Mouse (Mus musculus) thymus, postnatal 10 days (tissue): ENCODE data around the gene Slc46a1.
A peak's percentile ranks its signal among the peaks of the same experiment; 100 is the strongest.

Source experiments
- DNase-seq, 2 experiments: peaks; one replicate each; pipeline ENCODE4 v3.0.0; 2021; ENCODE audit warnings: low spot score in 2 of 2

Slc46a1 gene

DNA sequence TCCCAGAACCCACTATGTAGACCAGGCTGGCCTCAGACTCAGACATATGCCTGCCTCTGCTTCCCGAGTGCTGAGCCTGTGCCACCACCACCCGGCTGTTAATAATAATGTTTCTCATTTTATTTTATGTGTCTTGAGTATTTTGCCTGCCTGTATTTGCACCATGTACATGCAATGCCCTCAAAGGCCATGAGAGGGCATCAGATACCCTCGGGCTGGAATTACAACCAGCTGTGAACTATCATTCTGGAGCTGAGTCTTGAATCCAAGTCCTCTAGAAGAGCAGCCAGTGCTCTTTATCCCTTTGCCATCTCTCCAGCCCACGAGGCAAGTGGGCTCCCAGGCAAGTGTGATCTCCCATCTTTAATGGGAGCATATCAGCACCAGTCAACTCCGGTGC lies 10.2 kb upstream of the Slc46a1 start:
- DNase-seq, result peak in 1 of 2 experiments; percentile 29

DNA sequence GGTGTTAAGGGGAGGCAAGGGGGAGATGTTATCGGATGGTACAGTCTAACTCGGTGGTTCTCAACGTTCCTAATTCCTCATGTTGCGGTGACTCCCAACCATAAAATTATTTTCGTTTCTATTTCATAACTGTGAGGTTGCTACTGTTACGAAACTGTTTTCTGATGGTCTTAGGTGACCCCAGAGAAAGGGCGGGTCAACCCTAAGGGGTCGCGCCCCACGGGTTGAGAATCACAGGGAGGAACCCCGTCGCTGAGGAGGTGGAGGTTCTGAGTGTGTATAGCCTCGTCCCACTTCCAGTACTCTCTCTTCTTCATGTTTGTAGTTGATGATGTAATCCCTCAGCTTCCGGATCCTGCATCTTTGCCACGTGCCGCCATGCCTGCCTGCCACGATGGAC lies 6.8 kb upstream of the Slc46a1 start:
- no peak for DNase-seq

DNA sequence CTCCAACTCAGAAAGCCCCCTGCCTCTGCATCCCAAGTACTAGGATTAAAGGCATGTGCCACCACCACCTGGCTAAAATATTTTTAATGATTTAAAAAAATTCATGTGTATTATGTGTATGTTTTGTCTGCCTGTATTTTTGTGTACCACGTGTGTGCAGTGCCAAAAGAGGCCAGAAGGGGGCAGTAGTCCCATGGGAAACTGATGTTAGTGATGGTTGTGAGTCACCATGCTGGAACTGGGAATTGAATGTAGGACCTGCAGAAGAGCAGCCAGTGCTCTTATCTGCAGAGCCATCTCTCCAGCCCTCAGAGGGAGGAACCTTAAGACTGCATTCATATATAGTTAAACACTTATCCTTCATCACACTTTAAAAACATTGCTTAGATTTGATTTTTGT lies 3.6 kb upstream of the Slc46a1 start:
- DNase-seq, result no peak

DNA sequence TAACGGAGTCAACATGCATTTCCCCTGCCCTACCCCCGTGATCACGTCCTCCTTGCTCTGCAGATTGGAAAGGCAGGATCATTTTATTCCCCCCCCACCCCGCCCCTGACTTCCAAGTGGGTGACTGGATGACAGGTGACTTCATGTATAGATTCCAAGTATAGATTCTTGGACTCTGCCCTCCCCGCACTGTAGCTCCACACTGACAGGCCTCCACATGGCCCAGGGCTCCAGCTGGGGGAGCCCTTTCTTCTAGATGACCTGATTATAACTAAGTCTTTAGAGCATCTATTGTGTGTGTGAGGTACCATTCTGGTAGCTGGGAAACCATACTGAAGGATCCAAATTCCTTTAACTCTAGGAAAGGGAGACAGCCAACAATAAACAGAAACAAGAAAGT lies 2.8 kb upstream of the Slc46a1 start:
- DNase-seq, result no peak

DNA sequence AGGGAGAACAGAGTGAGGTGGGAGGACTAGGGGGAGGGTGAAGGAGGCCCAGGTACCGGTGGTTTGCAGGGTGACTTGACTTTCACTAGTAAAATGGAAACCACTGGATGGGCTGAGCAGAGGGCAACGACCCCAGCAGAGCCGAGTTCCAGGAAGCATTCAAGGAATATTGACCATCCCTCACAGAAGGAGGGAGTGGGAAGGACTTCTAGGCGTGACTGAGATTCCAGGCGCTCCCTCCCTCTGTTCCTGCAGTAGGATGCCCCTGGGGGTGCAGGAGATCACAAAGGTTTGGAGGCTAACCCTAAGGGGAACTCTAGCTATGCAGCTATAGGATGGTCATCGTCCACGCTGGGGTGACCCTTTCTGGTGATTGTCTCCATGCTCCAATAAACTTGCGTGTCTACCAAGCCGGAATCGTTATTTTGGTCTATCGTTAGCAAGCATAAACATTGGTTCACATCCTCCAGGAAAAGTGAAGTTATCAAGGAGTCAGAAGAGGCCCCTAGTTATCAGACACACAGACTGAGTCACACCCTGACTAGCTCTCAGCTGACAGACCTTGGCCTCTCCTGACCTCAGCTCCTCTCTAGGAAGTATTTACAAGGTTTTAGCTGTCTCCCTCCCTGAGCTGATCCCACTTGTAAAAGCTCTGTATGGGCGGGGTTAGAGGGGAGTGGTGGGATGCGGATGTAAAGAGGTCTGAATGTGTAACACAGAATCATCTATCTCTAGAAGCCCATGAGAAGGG lies 2.0 kb upstream of the Slc46a1 start:
- DNase-seq, result no peak

DNA sequence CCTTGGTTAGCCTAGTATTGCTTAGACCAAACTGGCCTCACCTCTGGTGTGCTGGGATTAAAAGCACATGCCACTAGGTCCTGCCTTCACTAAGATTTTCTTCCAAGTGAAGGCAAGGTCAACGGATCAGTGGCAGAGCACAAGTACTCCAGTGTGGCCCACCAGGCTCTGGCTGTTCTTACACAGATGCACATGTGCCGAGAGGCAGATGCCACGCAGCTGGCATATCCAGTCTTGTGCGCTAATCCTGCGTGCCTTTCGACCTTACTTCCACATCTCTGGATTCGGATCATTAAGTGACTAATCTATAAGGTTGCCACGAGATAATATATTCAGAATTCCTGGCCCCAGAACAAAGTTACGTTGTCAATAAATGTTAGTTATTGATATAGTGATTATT lies 381 bp upstream of the Slc46a1 start:
- DNase-seq, result no peak

DNA sequence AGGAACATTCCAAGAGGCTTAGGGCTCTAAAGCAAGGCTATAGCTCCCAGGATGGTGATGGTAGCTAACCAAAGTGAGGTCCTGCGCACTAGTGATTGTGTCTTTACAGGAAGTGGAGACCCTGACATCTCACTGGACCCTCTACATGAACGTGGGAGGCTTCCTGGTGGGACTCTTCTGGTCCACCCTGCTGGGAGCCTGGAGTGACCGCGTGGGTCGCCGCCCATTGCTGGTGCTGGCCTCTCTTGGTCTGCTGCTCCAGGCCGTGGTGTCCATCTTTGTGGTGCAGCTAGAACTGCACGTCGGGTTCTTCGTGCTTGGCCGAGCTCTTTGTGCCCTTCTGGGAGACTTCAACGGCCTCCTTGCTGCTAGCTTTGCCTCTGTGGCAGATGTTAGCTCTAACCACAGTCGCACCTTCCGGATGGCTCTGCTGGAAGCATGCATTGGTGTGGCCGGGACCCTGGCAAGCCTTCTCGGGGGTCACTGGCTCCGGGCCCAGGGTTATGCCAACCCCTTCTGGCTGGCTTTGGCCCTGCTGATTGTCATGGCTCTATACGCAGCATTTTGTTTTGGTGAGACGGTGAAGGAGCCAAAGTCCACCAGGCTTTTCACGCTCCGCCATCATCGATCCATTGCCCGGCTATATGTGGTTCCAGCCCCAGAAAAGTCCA lies 880 bp downstream of the Slc46a1 start:
- no peak for DNase-seq

DNA sequence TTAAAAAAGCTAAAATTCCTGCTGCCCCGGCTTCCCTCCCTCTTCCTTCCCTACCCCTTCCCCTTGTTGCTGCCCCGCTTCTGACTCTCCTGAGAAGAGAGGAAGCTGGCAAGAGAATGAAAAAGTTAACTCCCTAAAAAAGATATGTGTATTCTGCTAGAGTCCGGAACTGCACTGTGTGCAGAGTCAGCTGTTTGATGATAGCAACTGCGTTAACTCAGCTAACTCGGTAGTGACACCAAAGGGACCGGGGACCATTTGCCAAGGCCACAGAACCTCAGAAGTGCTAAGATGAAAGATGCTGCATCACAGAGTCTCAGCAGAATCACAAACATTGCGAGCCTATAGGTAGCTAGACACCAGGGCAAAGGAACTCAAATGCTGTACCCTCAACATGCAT lies 2.0 kb downstream of the Slc46a1 start:
- DNase-seq, result no peak

DNA sequence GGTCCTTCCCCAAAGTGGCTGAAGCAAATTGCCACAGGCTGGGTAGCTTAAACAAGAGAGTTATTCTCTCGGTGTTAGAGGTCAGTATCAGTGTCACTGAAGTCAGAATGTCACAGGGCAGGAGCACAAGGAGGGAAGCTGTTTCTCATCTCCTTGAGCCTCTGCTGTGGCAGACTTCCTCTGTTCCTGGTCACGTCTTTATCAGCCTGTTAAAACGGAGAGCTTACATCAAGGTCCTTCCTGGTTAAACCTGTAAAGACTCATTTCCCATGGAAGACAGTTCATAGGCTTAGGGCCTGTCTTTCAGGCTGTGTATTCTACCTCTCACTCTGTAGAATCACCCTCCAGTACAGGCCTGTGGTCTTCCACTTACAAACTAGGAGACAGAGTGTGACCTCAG lies 2.4 kb downstream of the Slc46a1 start:
- DNase-seq, result no peak

DNA sequence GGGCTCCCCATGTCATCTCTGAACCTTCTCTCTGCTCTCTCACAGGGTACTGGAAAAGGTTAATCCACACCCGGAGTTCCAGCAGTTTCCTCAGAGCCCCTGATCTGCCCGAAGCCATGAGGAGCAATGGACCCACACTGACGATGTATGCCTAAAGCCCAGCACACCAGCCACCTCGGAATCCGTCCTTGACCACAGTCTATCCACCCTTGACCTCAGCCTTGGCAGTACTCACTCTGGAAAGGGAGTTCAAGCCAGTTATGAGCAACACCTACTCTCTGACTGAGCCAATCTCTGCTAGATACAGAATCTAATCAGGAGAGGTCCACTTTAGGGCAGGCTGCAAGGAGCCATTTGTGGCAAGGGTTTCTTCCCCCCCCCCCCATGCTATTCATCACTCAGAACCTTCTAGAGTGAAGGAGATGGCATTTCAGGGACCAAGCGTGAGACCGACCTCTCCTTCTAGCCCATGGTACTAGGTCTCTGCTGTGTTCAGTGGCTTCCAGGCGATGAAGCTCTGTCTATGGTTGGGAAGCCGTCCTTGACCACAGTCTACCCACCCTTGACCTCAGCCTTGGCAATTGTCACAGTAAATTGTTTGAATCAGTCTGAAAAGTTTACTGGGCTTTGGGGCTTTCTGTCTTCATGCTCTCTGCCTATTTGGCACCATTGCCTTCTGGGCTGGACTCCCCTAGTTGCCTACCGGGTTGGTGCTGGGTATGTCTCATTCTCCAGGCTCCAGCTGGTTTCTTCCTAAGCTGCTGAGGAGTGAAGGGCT lies 6.0 kb downstream of the Slc46a1 start:
- DNase-seq, result no peak

DNA sequence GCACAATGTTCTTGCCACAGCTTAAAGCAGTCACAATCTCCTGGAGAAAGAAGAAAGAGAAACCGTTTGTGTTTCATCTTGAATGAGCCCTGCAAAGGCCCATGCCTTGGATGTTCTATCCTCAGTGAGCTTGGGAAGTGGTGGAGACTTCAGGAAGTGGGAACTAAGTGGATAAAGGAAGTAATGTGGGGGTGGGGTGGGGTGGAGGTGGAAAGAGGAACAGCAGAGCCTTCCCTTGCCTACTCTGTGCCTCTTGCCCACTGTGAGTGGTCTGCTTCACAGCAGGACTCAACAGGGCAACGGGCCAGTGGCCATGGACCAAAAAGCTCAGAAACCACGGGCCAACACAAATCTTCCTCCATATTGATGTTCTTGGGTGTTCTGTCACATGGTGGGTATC lies 9.8 kb downstream of the Slc46a1 start:
- no peak for DNase-seq

DNA sequence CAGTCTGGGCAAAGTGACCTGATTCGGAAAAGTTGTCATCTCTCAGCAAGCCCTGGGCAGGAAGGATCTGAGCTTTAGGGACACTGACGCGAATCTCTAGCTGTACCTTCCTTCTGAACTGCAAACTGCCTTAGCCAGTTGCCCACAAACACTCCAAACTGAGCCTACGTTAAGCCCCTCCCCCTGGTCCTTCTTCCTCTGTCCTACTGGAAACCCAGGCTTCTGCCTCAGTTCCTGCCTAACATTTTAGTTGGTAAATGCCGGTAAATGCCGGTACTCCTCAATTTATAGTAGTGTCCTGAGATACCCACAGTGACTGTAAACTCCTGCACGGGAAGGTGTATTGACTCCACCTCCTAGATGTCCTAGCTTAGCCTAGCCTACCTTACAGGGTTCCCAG lies 18.1 kb downstream of the Slc46a1 start:
- no peak for DNase-seq

DNA sequence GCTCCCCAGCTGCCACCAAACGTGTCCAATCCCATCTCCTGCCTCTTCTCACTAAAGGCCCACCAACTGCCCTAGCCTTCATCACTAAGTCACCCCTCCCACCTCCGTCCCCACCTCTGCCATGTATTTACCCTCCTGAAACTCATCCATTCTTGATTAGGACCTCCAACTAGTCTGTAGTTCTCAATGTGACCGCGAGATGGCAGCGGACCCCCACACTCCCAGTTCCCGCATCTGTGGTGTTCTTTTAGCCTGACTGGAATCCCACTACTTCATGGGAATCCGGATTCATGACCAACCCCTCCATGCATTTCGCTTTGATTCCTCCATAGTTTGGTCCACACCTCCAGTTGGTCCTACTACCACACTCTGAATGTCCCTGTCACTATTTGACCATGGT lies 22.7 kb downstream of the Slc46a1 start:
- DNase-seq, result peak; percentile 19 to 56

DNA sequence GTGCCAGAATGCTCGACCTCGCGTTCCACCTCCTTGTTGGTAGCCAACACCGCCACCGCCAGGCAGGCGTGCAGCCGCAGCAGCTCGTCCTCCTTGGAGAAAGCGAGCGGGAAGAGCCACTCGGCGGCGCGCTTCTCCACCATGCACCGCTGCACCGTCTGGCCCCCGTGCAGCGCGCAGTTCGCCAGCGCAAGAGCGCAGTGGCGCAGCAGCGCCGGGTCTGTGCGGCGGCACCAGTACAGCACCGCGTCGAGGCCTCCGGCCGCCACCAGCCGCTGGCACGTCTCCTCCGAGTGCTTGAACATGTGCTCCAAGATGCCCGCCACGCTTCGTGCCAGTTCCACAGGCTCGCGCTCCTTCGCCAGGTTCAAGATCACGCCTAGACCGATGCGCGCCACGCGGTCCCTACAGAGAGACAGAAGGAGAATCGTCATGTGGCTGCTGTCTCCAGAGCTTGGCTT lies 25.3 kb downstream of the Slc46a1 start:
- peak in 1 of 2 experiments; percentile 37 for DNase-seq

DNA sequence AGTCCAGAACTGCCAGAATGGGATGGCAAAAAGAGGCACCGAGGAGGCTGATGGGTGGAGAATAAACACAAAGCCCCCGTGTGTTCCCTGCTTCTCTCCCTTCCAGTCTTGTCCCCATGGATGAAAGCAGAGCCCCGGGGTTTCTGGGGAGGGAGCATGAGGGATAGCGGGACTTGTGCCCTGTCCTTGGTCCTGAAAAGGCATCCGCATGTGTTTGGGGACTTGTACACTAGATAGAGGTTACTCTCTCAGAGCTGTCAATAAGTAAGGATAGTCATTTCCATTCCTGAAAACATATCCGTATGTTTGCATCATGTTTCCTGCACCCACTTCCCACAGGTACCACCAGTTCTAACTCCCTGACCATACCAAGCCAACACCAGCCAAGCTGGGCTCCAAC lies 30.4 kb downstream of the Slc46a1 start:
- peak in 1 of 2 experiments; percentile 26 for DNase-seq

DNA sequence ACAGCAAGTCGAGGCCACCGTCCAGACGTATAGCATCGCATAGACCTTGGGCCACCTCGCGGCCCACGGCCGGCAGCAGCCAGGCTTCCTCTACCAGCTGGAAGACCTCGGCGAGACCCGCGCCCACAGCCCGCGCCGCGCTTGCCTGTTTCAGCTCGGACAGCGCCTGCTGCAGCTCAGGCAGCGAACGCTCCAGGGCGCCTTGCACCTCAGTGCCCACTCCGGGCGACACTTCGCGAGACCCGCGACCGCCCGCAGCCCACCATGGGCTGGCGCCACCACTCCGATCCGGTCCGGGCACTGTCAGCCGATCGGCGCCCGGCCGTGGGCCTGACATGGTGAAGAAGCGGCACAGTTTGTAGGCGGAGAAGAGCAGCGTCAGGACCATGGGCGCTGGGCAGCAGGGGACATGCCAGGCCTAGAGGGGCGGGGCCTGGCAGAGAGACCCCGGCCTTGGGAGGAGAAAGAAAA lies 31.6 kb downstream of the Slc46a1 start:
- peak; percentile 13 to 21 for DNase-seq

DNA sequence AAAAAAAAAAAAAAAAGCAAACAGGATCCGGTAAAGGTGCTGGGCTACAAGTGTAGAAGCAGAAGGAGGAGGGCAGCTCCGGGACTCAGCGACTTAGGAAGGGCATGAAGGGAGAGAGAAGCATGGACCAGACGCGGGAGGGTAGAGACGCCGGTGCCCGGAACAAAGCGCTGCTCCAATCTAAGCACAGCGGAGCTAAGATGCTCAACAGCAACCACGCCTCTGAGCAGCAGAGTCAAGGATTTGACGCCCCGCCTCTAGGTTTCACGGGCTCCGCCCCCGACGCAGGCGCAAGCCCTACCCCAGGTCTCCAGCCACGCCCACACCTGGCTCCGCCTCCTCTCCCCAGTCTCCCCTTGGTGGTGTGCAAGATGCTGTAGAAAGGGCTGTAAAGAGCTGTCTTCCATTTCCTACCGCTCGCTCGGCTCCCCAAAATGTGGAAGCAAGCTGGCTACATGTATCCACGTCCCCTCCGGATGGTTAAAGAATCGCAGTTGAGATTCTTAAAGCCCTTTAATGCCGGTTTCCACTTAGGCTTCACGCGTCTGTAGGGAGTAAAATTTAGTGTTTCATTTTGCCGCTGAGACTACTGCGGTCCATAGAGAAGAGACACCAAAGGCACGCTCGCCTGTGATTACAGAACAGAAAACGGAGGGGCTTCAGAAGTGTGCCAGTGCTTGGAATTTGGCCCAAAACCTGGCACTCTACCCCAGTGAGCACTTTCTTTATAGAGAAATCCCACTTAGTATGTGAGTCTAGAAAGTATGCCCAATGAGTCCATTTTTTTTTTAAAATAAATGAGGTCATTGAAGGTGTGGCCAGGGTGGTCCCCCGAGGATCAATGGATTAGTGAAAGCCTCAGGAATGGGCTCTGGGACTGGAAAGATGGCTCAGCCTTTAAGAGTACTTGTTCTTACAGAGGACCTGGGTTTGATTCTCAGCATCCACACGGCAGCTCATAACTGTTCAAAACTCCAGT lies 32.3 kb downstream of the Slc46a1 start, which contains the start of gene Sarm1:
TSS of gene Sarm1 (minus strand) at position 211 of the 979 bp plus-strand sequence.
- peak; percentile 95 to 98 for DNase-seq

DNA sequence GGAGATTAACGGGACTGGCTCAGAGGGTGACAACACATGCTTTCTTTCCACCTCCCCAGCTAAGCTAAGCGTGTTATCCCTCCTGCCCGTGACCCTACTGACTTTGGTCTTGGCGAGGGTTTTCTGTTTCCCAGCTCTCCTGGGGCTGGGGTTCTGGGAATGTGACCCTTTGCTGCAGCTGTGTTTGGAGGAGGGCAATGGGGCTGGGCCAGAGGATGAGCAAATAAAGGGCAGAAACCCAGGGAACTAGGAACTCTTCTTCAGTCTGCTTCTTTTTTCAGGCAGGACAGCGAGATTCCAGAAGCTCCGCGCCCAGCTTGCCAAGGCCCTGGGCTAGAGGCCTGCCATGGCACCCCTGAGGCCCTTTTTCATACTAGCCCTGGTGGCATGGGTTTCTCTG lies 33.5 kb downstream of the Slc46a1 start, which contains the start of gene Vtn:
TSS of gene Vtn (plus strand) at position 88 of the 400 bp plus-strand sequence.
- no peak for DNase-seq

DNA sequence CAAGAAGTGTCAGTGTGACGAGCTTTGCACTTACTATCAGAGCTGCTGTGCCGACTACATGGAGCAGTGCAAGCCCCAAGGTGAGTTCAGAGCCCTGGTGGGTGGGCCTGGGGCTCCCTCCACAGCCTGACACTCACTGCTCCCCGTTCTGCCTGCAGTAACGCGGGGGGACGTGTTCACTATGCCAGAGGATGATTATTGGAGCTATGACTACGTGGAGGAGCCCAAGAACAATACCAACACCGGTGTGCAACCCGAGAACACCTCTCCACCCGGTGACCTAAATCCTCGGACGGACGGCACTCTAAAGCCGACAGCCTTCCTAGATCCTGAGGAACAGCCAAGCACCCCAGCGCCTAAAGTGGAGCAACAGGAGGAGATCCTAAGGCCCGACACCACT lies 34.0 kb downstream of the Slc46a1 start:
- no peak for DNase-seq

DNA sequence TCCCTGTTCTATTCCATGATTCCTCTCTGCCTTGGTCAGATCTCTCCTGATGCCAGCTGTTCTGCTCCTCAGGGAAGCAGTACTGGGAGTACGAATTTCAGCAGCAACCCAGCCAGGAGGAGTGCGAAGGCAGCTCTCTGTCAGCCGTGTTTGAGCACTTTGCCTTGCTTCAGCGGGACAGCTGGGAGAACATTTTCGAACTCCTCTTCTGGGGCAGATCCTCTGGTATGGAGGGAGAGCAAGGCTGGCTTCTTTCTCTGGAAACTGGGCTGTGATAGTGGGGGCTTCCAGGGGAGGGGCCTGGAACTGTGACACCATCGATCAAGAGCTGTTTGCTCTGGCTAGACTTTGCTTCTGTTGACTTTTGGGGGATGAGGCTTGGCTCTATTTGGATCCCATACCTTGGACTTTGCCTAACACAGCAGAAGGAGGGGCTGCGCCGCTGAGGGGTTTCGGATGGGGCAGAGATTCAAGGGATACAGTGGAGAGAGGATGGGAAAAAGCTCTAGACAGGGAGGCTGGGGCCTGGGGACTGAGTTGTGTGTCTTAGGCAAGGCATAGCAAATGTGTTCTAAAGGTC lies 35.2 kb downstream of the Slc46a1 start:
- no peak for DNase-seq

DNA sequence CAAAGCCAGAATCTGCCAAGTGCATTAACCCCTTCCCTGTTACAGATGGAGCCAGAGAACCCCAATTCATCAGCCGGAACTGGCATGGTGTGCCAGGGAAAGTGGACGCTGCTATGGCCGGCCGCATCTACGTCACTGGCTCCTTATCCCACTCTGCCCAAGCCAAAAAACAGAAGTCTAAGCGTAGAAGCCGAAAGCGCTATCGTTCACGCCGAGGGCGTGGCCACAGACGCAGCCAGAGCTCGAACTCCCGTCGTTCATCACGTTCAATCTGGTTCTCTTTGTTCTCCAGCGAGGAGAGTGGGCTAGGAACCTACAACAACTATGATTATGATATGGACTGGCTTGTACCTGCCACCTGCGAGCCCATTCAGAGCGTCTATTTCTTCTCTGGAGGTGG lies 36.0 kb downstream of the Slc46a1 start:
- no peak for DNase-seq
